22 mouse cellular contexts compared by ENCODE assay signal in the genomic region with DNA sequence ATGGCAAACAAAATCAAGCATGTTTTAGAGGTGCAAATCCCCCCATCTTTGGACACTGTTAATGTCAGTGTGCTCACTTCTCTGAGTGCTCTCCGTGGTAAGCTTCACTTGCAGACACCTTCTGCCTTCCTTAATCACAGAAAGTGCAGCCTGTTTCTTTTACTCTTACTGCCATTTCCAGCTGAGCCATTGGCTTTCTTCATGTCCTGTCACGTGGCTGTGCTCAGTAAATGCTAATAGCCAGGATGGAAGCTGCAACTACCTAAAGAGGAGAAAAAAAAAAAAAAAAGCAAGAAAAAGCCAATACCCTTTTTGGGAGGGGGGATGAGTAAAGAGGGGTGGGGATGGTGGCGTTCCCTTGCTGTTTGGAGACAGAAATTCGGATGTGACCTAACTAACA.
DNase-seq lines count a peak whose midpoint lies in the region; ATAC-seq and TF ChIP-seq lines count a peak whose summit lies in the region.
"Had no signal": no experiment of that assay in that cellular context is flagged by ENCODE, and none has a peak within 500 bp of the region (broad histone marks: within the 10 kb centered on the region; RNA-seq: fewer than 3 reads in every experiment).

No protein-coding gene starts in this region.

- H3K79me3 ChIP-seq in C2C12 (ENCODE audit: low read depth) = no peaks in the 10 kb centered on the region

- peak; percentile 42 for DNase-seq in forebrain, embryonic 14.5 days (ENCODE audit: low spot score)
- no peak for DNase-seq in forebrain, embryonic 10.5 days (ENCODE audit: extremely low spot score, low spot score)
- DNase-seq in hindbrain, embryonic 10.5 days (ENCODE audit: low spot score) = no peak
- no peak for DNase-seq in lung, postnatal 0 days (ENCODE audit: low spot score)
- no peak for DNase-seq in kidney, adult 18-20 months
- DNase-seq: adrenal gland, postnatal 36 days; cerebellum, adult 11 months; cerebellum, postnatal 10 days; gastrocnemius, postnatal 36 days; heart, postnatal 4 days; kidney, postnatal 25 days; liver; right cerebral cortex, postnatal 25 days; spleen, adult 18-20 months had no signal

- TF ChIP-seq EP300 in lung, postnatal 0 days (IDR thresholded peaks at IDR 0.05) = no peak

- no peaks in the 10 kb centered on the region for H3K27me3 ChIP-seq in forebrain, embryonic 14.5 days (replicated peaks; ENCODE audit: control insufficient read depth, insufficient read depth, low read length)
- H3K27me3 ChIP-seq in forebrain, embryonic 10.5 days (ENCODE audit: poor library complexity, severe bottlenecking) = no peaks in the 10 kb centered on the region
- no peaks in the 10 kb centered on the region for H3K27me3 ChIP-seq in hindbrain, embryonic 15.5 days
- no peaks in the 10 kb centered on the region for H3K27me3 ChIP-seq in hindbrain, embryonic 10.5 days (ENCODE audit: insufficient read depth, poor library complexity, severe bottlenecking)
- H3K27me3 ChIP-seq in C2C12 (ENCODE audit: control insufficient read depth, insufficient read depth, insufficient read length) (no peaks in the 10 kb centered on the region), myocyte (ENCODE audit: control insufficient read depth, insufficient read depth, insufficient read length) (peaks cover 4% of the 10 kb centered on the region)
- H3K27me3 ChIP-seq in lung, postnatal 0 days (replicated peaks; ENCODE audit: insufficient read depth, low read length) = no peaks in the 10 kb centered on the region
- H3K27me3 ChIP-seq: intestine, embryonic 15.5 days; liver, embryonic 15.5 days had no signal

- ATAC-seq in forebrain, embryonic 14.5 days = no peak
- ATAC-seq in hindbrain, embryonic 15.5 days (ENCODE audit: low FRiP score, low read depth) = no peak
- no peak for ATAC-seq in lung, postnatal 0 days
- ATAC-seq: intestine, embryonic 15.5 days had no signal

- no peak for TF ChIP-seq POLR2A in myocyte (IDR thresholded peaks at IDR 0.05; ENCODE audit: insufficient read length, low read depth)

- no peaks in the 10 kb centered on the region for H3K9me3 ChIP-seq in forebrain, embryonic 14.5 days (replicated peaks; ENCODE audit: control insufficient read depth, low read length)
- H3K9me3 ChIP-seq in forebrain, embryonic 10.5 days = no peaks in the 10 kb centered on the region
- no peaks in the 10 kb centered on the region for H3K9me3 ChIP-seq in hindbrain, embryonic 15.5 days
- H3K9me3 ChIP-seq in hindbrain, embryonic 10.5 days = no peaks in the 10 kb centered on the region
- no peaks in the 10 kb centered on the region for H3K9me3 ChIP-seq in lung, postnatal 0 days (ENCODE audit: low read length)
- H3K9me3 ChIP-seq: intestine, embryonic 15.5 days; limb, embryonic 10.5 days; liver, embryonic 15.5 days had no signal

- H3K4me2 ChIP-seq in forebrain, embryonic 14.5 days (ENCODE audit: low read length) = no peak overlapping the region
- peak overlapping the region; percentile 5; the same call in 1 of the 2 replicates for H3K4me2 ChIP-seq in hindbrain, embryonic 15.5 days
- H3K4me2 ChIP-seq in myocyte (ENCODE audit: low read depth) = no peak overlapping the region
- H3K4me2 ChIP-seq in lung, postnatal 0 days (replicated peaks; ENCODE audit: low read depth, low read length) = no peak overlapping the region
- H3K4me2 ChIP-seq: intestine, embryonic 15.5 days; liver, embryonic 15.5 days had no signal

- WGBS in forebrain, embryonic 14.5 days = 51% methylated on average over 4 of the region's 4 CpGs
- WGBS in forebrain, embryonic 10.5 days = 61% methylated on average over 4 of the region's 4 CpGs
- 40% methylated on average over 4 of the region's 4 CpGs for WGBS in hindbrain, embryonic 15.5 days
- WGBS in hindbrain, embryonic 10.5 days = 59% methylated on average over 4 of the region's 4 CpGs
- 46% methylated on average over 4 of the region's 4 CpGs for WGBS in lung, postnatal 0 days

- TF ChIP-seq CTCF in C2C12 (IDR thresholded peaks at IDR 0.05; ENCODE audit: control insufficient read depth, insufficient read depth, insufficient read length) = no peak
- TF ChIP-seq CTCF in lung, postnatal 0 days (IDR thresholded peaks at IDR 0.05) = no peak

- H3ac ChIP-seq in C2C12 (ENCODE audit: control insufficient read depth, insufficient read length, low read depth) (no peak overlapping the region), myocyte (ENCODE audit: control insufficient read depth, insufficient read length) (no peak overlapping the region)

- H3K4me3 ChIP-seq in forebrain, embryonic 14.5 days (ENCODE audit: low read depth, low read length) = no peak overlapping the region
- H3K4me3 ChIP-seq in forebrain, embryonic 10.5 days = no peak overlapping the region
- H3K4me3 ChIP-seq in hindbrain, embryonic 15.5 days = no peak overlapping the region
- no peak overlapping the region for H3K4me3 ChIP-seq in hindbrain, embryonic 10.5 days
- H3K4me3 ChIP-seq in C2C12 (ENCODE audit: insufficient read depth, poor library complexity, severe bottlenecking) (no peak overlapping the region), myocyte (no peak overlapping the region)
- H3K4me3 ChIP-seq in lung, postnatal 0 days (ENCODE audit: low read depth, low read length) = no peak overlapping the region
- H3K4me3 ChIP-seq: intestine, embryonic 15.5 days; layer of hippocampus, adult 2 months; limb, embryonic 10.5 days; liver, embryonic 15.5 days had no signal

- H3K36me3 ChIP-seq in forebrain, embryonic 14.5 days (ENCODE audit: control insufficient read depth, insufficient read depth, low read length) = no peaks in the 10 kb centered on the region
- H3K36me3 ChIP-seq in forebrain, embryonic 10.5 days (replicated peaks) = no peaks in the 10 kb centered on the region
- H3K36me3 ChIP-seq in hindbrain, embryonic 15.5 days = no peaks in the 10 kb centered on the region
- no peaks in the 10 kb centered on the region for H3K36me3 ChIP-seq in hindbrain, embryonic 10.5 days
- H3K36me3 ChIP-seq in C2C12 (ENCODE audit: control insufficient read depth, insufficient read depth) (no peaks in the 10 kb centered on the region), myocyte (ENCODE audit: control insufficient read depth, insufficient read depth) (no peaks in the 10 kb centered on the region)
- H3K36me3 ChIP-seq in lung, postnatal 0 days (ENCODE audit: insufficient read depth, low read length) = no peaks in the 10 kb centered on the region
- H3K36me3 ChIP-seq: intestine, embryonic 15.5 days; limb, embryonic 10.5 days; liver, embryonic 15.5 days had no signal

- H3K79me2 ChIP-seq in C2C12 (ENCODE audit: control insufficient read depth, insufficient read depth) (no peaks in the 10 kb centered on the region), myocyte (ENCODE audit: control insufficient read depth, insufficient read depth) (no peaks in the 10 kb centered on the region)

- H3K4me1 ChIP-seq in forebrain, embryonic 14.5 days (ENCODE audit: control insufficient read depth, insufficient read depth, low read length) = peaks cover 13% of the 10 kb centered on the region; the same call in 1 of the 2 replicates
- peaks cover 26% of the 10 kb centered on the region for H3K4me1 ChIP-seq in forebrain, embryonic 10.5 days
- H3K4me1 ChIP-seq in hindbrain, embryonic 15.5 days (replicated peaks) = peaks cover 17% of the 10 kb centered on the region
- peaks cover 23% of the 10 kb centered on the region for H3K4me1 ChIP-seq in hindbrain, embryonic 10.5 days (replicated peaks)
- H3K4me1 ChIP-seq in lung, postnatal 0 days (ENCODE audit: insufficient read depth, low read depth, low read length) = 0 out of 2 replicates have a peak, but pooled peaks cover 3% of the 10 kb centered on the region
- H3K4me1 ChIP-seq: intestine, embryonic 15.5 days; liver, embryonic 15.5 days had no signal

- H3K9ac ChIP-seq in forebrain, embryonic 14.5 days (ENCODE audit: low read length) = no peak overlapping the region
- no peak overlapping the region for H3K9ac ChIP-seq in hindbrain, embryonic 15.5 days
- H3K9ac ChIP-seq in lung, postnatal 0 days (replicated peaks; ENCODE audit: low read depth) = no peak overlapping the region
- H3K9ac ChIP-seq: intestine, embryonic 15.5 days; liver, embryonic 15.5 days had no signal

- no peak overlapping the region for H3K27ac ChIP-seq in forebrain, embryonic 14.5 days (ENCODE audit: low read depth, low read length)
- H3K27ac ChIP-seq in forebrain, embryonic 10.5 days = no peak overlapping the region
- peak overlapping the region; percentile 28; the same call in 1 of the 2 replicates for H3K27ac ChIP-seq in hindbrain, embryonic 15.5 days (replicated peaks)
- no peak overlapping the region for H3K27ac ChIP-seq in hindbrain, embryonic 10.5 days
- no peak overlapping the region for H3K27ac ChIP-seq in lung, postnatal 0 days (ENCODE audit: low read length)
- H3K27ac ChIP-seq: intestine, embryonic 15.5 days; layer of hippocampus, adult 2 months; limb, embryonic 10.5 days; liver, embryonic 15.5 days; macrophage had no signal

TF ChIP-seq in C2C12, 6 proteins besides CTCF, POLR2A, EP300 and RAD21:
- no peak for TF ChIP-seq FOSL1 (IDR thresholded peaks at IDR 0.05; ENCODE audit: insufficient read depth, low read length, poor library complexity, severe bottlenecking)
- peak; percentile 10 for TF ChIP-seq USF1 (IDR thresholded peaks at IDR 0.05; ENCODE audit: low read depth)

TF ChIP-seq in myocyte, 11 proteins besides CTCF, POLR2A, EP300 and RAD21:
- TF ChIP-seq MYOD1 (IDR thresholded peaks at IDR 0.05; ENCODE audit: control insufficient read depth in 1 of 3, insufficient read length in 2 of 3, low read depth in 2 of 3) (no peak), SRF (IDR thresholded peaks at IDR 0.05; ENCODE audit: control insufficient read depth, insufficient read length, low read depth) (no peak), CEBPB (IDR thresholded peaks at IDR 0.05; ENCODE audit: insufficient read depth, poor library complexity, severe bottlenecking) (no peak), TCF3 (IDR thresholded peaks at IDR 0.05; ENCODE audit: insufficient read length, low read depth) (no peak), USF1 (IDR thresholded peaks at IDR 0.05; ENCODE audit: low read depth) (peak; percentile 1), POLR2AphosphoS2 (IDR thresholded peaks at IDR 0.05; ENCODE audit: insufficient read length, low read depth) (no peak)
